Mouse (Mus musculus) layer of hippocampus, adult 9-10 months (tissue): ENCODE results near the gene Ext2.

Experiments used
- DNase-seq: peaks from one replicate; pipeline ENCODE4 v3.0.0; 2022; ENCODE audit warnings: low spot score

Gene Ext2

DNA sequence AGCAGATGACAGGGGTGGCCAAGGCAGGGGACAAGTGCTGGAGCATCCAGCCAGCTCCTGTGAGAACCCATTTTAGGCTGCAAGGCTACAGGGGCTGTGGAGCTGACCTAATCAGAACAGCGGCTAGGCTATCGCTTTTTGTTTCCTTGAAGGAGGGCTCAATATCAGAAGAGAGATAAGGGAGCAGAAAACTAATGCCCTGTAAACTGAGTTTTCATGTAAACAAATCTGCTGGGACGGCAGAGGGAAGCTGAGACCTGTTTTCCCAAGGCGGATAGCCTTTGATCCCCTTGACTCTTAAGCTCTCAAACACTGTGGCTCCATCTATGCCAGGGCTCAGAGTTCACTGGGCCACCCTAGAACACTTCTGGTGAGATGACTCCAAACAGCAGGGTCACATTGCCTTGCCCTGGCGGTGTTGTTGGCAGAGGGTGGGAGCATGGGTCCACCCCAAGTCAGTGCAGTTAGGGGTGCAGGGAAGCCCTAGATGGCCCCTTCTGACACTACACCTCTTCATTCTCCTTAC is 83.3 kb downstream of the Ext2 start:
- DNase-seq = no peak

DNA sequence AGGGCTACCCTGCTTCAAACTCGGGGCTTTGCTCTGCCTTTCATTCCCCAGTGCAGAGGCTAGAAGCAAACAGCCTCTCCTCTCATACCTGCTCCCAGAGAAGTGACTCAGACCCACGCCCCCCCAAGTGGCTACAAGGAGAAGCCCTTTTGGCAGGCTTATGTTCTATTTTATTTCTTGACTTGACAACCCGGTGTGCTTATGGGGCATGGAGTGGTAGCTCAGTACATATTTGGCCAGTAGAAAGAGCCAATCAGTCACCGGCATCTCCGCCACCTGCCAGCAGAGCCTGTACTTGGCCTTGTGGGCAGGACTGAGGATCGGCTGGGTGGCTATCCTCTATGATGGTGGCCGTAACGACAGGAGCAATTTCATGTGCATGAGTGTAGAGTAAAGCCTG is 85.2 kb downstream of the Ext2 start:
- no peak for DNase-seq

DNA sequence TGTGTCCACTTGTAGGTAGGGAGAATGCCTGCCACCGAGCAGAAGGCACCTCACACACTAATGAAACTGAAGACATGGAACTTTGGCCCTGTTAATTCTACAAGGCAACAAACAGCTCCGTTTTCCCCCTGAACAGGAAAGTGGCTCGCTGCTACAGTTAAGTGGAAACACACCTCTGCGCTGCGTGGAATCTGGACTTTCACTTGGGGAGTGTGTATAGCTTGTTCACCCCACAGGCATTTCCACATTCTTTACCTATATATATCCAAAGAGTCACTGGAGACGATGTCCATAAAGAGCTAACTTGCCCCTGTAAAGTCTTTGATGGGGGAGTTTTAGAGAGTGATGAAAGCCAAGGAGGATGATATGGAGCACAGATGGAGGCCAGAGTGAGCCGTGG is 89.7 kb downstream of the Ext2 start:
- DNase-seq = no peak

GRCm38 (mm10) chr2:93729585-93729984 is 92.8 kb downstream of the Ext2 start:
- DNase-seq = no peak

DNA sequence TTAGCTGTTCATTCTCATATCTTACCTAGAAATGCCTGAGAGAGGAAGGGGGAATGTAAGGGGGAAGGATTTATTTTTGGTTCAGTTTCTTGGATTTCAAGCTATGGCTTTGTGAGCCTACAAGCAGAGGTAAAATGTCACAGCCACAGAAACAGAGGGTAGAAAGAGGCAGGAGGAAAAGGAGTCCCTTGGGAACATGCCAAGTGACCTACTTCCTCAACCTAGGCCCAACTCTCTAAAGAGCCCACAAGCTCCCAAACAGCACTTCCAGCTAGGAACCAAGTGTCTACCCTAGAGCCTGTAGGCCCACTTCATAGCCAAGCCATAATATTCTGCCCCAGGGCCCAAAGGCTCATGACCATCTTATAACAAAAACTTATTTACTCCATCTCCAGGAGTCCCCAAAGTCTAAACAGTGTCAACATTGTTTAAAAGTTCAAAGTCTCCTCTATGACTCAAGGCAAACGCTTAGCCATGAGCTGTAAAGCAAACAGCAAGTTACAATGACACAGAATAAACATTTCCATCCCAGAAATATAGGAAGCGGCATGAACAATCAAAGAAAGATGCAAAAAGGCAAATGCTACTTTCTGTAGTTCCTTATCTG is 99.1 kb downstream of the Ext2 start:
- DNase-seq = no peak

DNA sequence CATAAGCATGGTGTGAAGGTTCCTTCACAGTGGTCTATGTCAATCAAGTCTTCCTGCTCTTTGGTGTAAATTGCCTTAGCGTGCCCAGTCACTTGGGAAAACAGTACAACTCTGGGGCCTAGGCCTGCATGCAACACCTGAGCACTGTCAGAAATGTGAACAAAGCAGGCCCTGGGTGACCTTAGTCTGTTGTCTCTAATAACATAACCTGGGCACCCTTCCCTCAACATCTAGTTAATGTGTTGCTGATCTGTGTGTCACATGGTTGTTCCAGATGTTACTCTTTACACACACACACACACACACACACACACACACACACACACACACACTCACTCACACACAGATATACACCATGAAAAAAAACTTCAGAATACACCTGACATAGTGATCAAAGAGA is 101.4 kb downstream of the Ext2 start:
- DNase-seq = no peak

DNA sequence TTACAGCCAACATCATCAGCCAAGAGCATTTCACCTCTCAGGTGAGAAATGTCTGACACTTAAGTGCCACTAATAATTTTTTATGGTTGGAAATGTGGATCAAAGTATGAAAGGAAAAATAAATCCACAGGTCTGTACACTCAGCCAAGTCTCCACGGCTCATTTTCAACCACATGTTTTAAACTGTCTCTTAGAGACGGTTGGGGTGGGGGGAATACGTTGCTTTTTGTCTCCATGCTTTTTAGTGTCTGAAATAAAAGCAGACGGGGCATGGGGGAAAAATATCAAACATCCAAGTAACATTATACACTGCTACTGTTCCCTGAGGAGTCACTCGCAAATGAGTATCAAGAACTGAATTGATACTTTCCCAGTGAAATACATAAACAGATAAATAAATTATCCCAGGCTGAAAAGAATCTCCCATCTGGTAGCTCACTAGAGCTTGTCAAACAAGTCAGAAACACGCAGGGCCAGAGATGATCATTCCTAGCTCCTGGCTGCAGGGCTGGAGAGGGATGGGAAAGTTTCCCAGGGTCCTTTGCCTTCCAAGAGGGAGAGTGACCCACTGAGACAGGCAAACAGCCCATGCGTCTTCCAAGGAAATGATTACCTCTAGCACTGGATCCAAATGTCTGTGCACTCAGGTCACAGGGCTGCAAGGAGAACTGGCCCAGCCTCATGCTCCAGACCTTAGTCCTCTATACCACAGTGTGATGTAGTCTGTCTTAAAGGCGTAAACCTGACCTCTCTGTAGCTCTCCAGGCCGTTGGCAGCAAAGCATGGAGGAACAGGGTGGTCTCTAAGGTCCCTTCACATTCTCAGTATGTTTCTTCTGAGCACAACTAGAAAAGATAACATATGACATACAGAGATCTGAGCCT is 102.3 kb downstream of the Ext2 start:
- DNase-seq = no peak

- no peak for DNase-seq
These were observed 109.1 kb downstream of the Ext2 start for GRCm38 (mm10) chr2:93713267-93713666.

DNA sequence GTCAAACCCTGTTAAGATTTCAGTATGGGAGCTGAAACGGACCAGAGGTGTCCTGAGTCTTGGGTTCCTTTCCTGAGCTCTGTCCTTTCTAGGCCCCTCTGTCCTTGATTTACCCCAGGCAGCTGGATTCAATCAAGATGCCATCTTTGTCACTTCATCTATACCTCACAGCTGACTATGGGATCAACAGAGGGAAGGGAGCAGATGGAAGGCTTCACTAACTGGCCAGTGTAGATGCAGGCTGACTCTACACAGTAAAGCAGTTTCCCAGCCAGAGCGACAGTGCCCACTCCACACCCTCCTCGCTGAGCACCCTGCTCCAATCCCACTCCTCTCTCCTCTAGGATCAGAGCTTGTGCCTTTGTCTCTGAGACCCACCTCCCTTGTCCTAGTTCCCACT is 110.9 kb downstream of the Ext2 start:
- no peak for DNase-seq

- DNase-seq = no peak
These were observed 112.7 kb downstream of the Ext2 start for GRCm38 (mm10) chr2:93709696-93710095.

- DNase-seq = no peak
These were observed 113.1 kb downstream of the Ext2 start for GRCm38 (mm10) chr2:93709241-93709640.

DNA sequence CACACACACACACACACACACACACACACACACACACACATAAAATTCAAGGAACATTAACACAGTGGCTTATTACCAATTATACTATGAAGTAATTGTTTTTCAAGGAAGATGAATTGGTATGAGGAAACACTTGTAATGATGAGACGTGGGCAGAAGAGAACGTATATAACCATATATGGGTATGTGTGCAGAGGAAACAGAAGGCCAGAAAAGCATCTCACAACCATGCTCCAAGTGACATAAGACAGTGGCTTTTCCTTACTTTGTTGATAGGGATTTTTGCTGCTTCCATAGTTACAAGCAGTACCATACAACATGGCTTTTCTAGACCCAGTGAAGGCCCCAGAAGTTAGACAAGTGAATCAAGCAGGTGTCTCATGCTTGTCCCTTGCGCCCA is 115.5 kb downstream of the Ext2 start:
- DNase-seq = no peak

DNA sequence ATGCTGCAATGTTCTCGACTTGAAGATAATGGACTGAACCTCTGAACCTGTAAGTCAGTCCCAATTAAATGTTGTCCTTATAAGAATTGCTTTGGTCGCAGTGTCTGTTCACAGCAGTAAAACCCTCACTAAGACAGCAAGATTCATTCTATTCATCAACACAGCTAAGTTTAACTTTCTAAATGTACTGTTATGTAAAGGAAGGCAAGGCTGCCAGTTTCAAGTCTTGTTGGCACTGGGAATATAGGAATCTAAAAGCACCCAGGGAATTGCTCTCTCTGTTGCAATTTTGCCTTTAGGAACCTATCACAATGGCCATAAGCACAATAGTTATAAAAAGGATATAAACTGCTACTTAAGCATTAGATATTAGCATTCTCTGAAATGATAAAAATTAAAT is 116.0 kb downstream of the Ext2 start:
- no peak for DNase-seq

- DNase-seq = no peak
These were observed 118.2 kb downstream of the Ext2 start for GRCm38 (mm10) chr2:93704195-93704594.

DNA sequence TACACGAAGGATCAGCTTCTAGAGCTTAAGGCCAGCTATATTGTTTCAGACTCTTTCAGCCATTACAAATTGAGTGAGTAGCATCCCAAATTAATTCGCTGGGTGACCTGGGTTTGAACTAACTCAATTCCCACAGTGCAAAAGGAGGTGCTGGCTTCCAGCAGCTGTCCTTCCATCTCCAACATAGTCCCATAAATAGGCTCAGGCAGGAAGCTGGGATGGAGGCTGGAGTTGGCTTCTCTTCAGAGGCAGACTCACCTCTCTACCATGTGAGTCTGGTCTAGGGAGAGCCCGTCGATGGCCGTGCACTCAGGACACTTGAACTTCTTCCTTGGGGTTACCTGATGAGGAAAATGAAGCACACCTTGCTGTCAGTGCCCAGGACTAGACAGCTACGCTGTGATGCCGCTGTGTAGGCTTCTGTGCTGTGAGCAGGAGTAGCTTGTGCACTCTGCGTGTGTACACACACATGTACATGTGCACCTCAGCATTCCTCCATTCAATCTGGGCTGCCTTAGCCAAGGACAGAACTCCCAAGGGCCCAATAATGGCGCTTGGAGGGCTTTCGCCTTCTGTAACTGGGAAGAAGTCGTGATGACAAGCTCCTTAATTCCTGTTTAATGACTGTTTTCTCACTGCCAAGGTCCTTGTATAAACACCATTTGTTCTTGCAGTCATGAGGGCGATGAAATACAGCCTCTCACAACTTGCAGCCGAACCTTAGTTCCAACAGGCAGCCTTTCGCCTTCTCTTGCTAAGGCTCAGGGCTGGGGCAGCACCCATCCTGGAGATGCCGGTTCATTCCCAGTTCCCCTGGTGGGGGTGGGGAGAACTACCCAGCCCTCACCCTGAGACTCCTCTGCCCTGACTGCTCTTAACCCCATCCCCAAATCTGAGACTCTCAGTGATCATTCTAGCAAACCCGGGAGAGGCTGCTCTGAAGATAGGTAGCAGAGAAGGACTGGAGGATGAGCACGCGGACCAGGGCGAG is 119.1 kb downstream of the Ext2 start:
- no peak for DNase-seq

- no peak for DNase-seq
These were observed 123.0 kb downstream of the Ext2 start for GRCm38 (mm10) chr2:93699346-93699745.

DNA sequence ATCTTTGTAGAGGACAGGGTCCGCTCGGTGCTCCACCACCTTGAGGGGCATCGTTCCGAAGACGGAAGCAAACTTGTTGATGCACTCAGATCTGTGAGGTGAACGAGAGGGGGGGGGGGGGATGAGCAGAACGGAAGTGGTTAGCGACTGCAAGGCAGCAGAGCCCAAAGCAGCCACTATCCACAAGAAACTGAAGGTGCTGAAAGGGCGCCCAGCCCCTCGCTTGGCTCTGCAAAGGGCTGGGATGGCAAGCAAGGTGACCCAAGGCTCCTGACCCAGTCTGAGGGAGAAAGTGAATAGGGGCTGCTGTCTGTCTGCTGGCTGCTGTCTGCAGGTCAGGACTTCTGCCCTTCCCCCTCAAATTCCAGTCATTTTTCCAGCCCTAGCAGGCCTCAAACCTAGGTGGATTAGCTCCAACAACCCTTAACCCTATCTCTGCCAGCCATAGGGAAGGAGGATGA is 126.2 kb downstream of the Ext2 start:
- DNase-seq = no peak

- DNase-seq = no peak
These were observed 129.3 kb downstream of the Ext2 start for GRCm38 (mm10) chr2:93693101-93693500.

- DNase-seq = no peak
These were observed 132.1 kb downstream of the Ext2 start for GRCm38 (mm10) chr2:93690064-93690930.

GRCm38 (mm10) chr2:93683674-93684073 is 138.7 kb downstream of the Ext2 start:
- DNase-seq = no peak

DNA sequence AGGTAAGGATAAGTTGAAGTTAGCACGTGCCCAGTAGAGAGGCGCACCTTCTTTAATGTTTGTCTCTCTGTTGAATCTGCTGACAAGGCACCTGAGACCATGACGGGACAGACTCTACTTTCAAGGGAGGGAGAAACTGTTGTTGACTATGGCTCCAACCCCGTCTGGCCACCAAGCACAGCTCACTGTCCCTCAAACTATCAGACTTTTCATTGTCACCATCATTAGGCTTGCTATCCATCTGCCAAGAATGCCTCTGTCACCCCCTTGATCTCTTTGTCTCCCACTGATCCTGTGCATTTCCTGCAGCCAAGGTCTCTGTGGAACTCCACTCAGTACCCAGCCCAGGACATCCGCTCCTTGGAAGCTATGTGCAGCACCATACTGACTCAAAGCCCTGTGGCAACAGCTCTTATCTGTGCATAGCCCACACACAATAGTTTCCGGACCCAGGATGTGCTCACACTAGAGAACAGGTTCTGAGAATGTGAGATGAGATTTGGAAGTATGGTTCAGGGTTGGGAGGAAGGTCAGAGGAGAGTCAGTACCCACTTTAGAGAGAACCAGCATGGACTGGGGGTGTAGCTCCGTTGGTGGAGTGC is 139.7 kb downstream of the Ext2 start:
- DNase-seq = no peak
